Mouse (Mus musculus): Measurements from ENCODE around the gene Eif3l. TPM values are rescaled to one million over a fixed set of nuclear protein-coding genes. Genes with fewer than 3 reads are reported as not detected.

Eif3l gene
- polyA plus RNA-seq, 1 experiment from 2014 or later = 235 TPM

GRCm38 (mm10) chr15:79037913-79038328 is 37.1 kb upstream of the Eif3l start:
- Histone ChIP-seq H3K4me2 (replicated peaks) (peak overlapping the region; percentile 23; the same call in 1 of the 2 replicates), H3K4me3 (no peak overlapping the region), H3K36me3 (peaks cover 27% of the 10 kb centered on the region), H3K4me1 (peaks cover 23% of the 10 kb centered on the region), H3K9me3 (no peaks in the 10 kb centered on the region), H3K27me3 (peaks cover 31% of the 10 kb centered on the region), H3K9ac (no peak overlapping the region), H3K27ac (no peak overlapping the region)
- no peak for ATAC-seq (ENCODE audit: insufficient number of reproducible peaks, insufficient read depth, low FRiP score, low TSS enrichment)
- WGBS = 14% methylated on average over 14 of the region's 14 CpGs

- H3K9ac ChIP-seq = no peak overlapping the region
Measured at GRCm38 (mm10) chr15:79038331-79038730, 36.6 kb upstream of the Eif3l start.

GRCm38 (mm10) chr15:79038853-79039252 is 36.1 kb upstream of the Eif3l start:
- Histone ChIP-seq H3K36me3 (peaks cover 27% of the 10 kb centered on the region), H3K4me3 (no peak overlapping the region), H3K4me1 (peaks cover 26% of the 10 kb centered on the region), H3K9me3 (no peaks in the 10 kb centered on the region), H3K9ac (no peak overlapping the region), H3K27me3 (peaks cover 41% of the 10 kb centered on the region), H3K4me2 (replicated peaks) (no peak overlapping the region), H3K27ac (no peak overlapping the region)
- no peak for ATAC-seq (ENCODE audit: insufficient number of reproducible peaks, insufficient read depth, low FRiP score, low TSS enrichment)
- 21% methylated on average over 7 of the region's 7 CpGs for WGBS

More at GRCm38 (mm10) chr15:79038331-79038730, 36.6 kb upstream of the Eif3l start:
- peaks cover 35% of the 10 kb centered on the region for H3K27me3 ChIP-seq
- no peaks in the 10 kb centered on the region for H3K9me3 ChIP-seq
- no peak overlapping the region for H3K4me3 ChIP-seq
- no peak for ATAC-seq (ENCODE audit: insufficient number of reproducible peaks, insufficient read depth, low FRiP score, low TSS enrichment)
- peaks cover 26% of the 10 kb centered on the region for H3K4me1 ChIP-seq
- WGBS = 66% methylated on average over 10 of the region's 10 CpGs
- no peak overlapping the region for H3K4me2 ChIP-seq (replicated peaks)
- peaks cover 27% of the 10 kb centered on the region for H3K36me3 ChIP-seq
- no peak overlapping the region for H3K27ac ChIP-seq

GRCm38 (mm10) chr15:79040501-79041416 is 34.2 kb upstream of the Eif3l start:
- Histone ChIP-seq H3K36me3 (peaks cover 15% of the 10 kb centered on the region), H3K4me1 (peaks cover 26% of the 10 kb centered on the region), H3K4me2 (replicated peaks) (peak overlapping the region; percentile 50), H3K4me3 (peak overlapping the region; percentile 20), H3K27ac (no peak overlapping the region), H3K9me3 (no peaks in the 10 kb centered on the region), H3K27me3 (peaks cover 51% of the 10 kb centered on the region), H3K9ac (peak overlapping the region; percentile 31; the same call in 1 of the 2 replicates)
- no peak for ATAC-seq (ENCODE audit: insufficient number of reproducible peaks, insufficient read depth, low FRiP score, low TSS enrichment)
- WGBS = 22% methylated on average over 24 of the region's 24 CpGs

- H3K36me3 ChIP-seq = peaks cover 7% of the 10 kb centered on the region; the same call in 1 of the 2 replicates
- no peak within 1 kb of the TSS for H3K27ac ChIP-seq
- H3K27me3 ChIP-seq = peaks cover 51% of the 10 kb centered on the region
- 78% methylated on average over 6 of the region's 6 CpGs for WGBS
- H3K9me3 ChIP-seq = no peaks in the 10 kb centered on the region
- H3K4me2 ChIP-seq (replicated peaks) = peak within 1 kb of the TSS; percentile 99
- H3K4me3 ChIP-seq = peak within 1 kb of the TSS; percentile 61
- ATAC-seq (ENCODE audit: insufficient number of reproducible peaks, insufficient read depth, low FRiP score, low TSS enrichment) = no peak
- peak within 1 kb of the TSS; percentile 60 for H3K9ac ChIP-seq
- peaks cover 26% of the 10 kb centered on the region for H3K4me1 ChIP-seq
Measured at GRCm38 (mm10) chr15:79041585-79041984, 33.4 kb upstream of the Eif3l start, which contains the start of gene Galr3. Galr3 (plus strand) TSS chr15:79041885.

DNA sequence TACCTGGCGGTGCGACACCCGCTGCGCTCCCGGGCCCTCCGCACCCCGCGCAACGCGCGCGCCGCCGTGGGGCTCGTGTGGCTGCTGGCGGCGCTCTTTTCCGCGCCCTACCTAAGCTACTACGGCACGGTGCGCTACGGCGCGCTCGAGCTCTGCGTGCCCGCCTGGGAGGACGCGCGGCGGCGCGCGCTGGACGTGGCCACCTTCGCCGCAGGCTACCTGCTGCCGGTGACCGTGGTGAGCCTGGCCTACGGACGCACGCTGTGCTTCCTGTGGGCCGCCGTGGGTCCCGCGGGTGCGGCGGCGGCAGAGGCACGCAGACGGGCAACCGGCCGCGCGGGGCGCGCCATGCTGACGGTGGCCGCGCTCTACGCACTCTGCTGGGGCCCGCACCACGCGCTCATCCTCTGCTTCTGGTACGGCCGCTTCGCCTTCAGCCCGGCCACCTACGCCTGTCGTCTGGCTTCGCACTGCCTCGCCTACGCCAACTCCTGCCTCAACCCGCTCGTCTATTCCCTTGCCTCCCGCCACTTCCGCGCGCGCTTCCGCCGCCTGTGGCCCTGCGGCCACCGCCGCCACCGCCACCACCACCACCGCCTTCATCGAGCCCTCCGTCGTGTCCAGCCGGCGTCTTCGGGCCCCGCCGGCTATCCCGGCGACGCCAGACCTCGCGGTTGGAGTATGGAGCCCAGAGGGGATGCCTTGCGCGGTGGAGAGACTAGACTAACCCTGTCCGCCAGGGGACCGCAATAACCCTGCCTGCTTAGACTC is 32.1 kb upstream of the Eif3l start:
- Histone ChIP-seq H3K4me1 (peaks cover 22% of the 10 kb centered on the region), H3K36me3 (no peaks in the 10 kb centered on the region), H3K4me3 (peak overlapping the region; percentile 61), H3K27me3 (peaks cover 51% of the 10 kb centered on the region), H3K27ac (no peak overlapping the region), H3K4me2 (replicated peaks) (peak overlapping the region; percentile 99), H3K9ac (peak overlapping the region; percentile 60), H3K9me3 (no peaks in the 10 kb centered on the region)
- ATAC-seq (ENCODE audit: insufficient number of reproducible peaks, insufficient read depth, low FRiP score, low TSS enrichment) = 0 out of 2 replicates have a peak, but pooled peaks have one; percentile 24
- under 1% methylated on average over 103 of the region's 105 CpGs for WGBS

DNA sequence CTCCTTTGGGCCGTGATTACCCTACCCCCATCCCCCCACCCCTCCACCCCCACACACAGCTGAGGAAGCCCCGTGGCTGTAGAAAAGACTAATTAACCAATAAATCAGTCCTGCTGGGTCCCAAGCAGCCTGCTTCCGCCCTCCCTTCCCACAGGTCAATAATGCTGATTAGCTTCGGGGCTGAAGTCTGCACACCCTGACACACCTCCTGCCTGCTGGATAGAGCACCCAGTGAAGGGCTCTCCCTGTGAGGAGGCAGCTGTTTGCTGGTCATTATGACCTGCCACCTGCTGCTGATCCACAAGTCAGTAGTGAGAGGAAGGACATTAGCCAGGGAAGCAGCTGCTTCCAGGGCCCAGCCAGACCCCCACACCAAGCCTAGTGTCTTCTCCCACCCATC is 30.1 kb upstream of the Eif3l start:
- Histone ChIP-seq H3K27me3 (peaks cover 46% of the 10 kb centered on the region), H3K9me3 (no peaks in the 10 kb centered on the region), H3K4me2 (replicated peaks) (no peak overlapping the region), H3K36me3 (no peaks in the 10 kb centered on the region), H3K4me3 (no peak overlapping the region), H3K27ac (no peak overlapping the region), H3K9ac (no peak overlapping the region), H3K4me1 (peaks cover 21% of the 10 kb centered on the region)
- ATAC-seq (ENCODE audit: insufficient number of reproducible peaks, insufficient read depth, low FRiP score, low TSS enrichment) = no peak
- WGBS = 14% methylated on average over 4 of the region's 4 CpGs

DNA sequence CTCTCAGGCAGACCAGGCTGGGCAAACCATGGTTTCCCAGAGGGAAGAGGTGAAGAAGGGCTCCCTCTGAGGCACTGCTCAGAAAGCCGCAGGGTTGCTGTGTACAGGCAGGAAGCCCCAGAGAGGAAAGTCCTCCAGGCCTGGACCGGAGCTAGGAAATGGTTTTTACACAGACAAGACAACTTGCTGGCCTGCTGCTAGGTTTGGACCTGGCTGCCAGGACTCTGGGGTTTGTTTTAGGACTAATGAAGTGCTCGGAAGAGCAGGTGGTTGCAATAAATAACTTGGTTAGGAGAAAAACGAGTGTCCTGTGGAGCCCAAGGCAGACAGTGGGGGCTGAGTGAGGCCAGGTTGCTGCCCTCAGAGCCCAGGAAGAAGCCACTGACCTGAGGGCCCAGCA is 26.8 kb upstream of the Eif3l start:
- ATAC-seq (ENCODE audit: insufficient number of reproducible peaks, insufficient read depth, low FRiP score, low TSS enrichment) = no peak
- H3K9me3 ChIP-seq = no peaks in the 10 kb centered on the region
- 65% methylated on average over 4 of the region's 4 CpGs for WGBS
- no peaks in the 10 kb centered on the region for H3K4me1 ChIP-seq
- no peak overlapping the region for H3K4me3 ChIP-seq
- H3K9ac ChIP-seq = no peak overlapping the region
- H3K27me3 ChIP-seq = peaks cover 17% of the 10 kb centered on the region
- no peak overlapping the region for H3K27ac ChIP-seq
- H3K4me2 ChIP-seq (replicated peaks) = no peak overlapping the region
- H3K36me3 ChIP-seq = peaks cover 9% of the 10 kb centered on the region

DNA sequence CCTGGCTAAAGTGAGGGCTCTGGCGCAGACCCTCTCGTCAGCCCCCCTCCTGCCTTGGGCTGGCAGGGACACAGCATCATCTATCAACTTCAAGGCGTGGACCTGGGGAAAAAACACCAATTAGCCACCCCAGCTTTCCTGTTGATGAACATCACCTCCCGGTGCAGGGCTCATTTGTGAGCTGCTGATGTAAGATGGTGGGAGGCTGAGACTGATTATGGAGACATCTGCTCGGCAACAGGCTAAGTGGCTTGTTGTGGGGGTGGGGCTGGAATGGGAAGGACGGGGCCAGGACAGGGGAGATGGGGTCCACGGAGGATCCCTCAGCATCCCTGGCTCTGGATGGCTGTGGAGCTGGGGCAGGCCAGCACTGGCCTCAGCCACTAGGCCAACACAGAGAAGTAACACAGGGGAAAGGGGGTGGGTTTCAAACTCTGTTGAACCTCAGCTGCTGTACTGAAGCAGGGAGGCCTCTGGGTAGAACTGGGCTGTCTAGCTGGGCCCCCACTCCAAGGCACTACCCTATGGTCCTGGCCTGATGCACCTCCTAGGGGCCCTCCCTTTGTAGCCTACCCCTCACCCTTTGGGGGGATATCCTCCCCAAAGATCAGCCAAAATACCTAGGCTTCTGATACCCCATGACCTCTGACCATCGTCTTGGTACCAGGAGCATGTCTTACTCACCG is 24.7 kb upstream of the Eif3l start:
- Histone ChIP-seq H3K36me3 (peaks cover 30% of the 10 kb centered on the region), H3K4me3 (no peak overlapping the region), H3K9me3 (no peaks in the 10 kb centered on the region), H3K27ac (no peak overlapping the region), H3K4me1 (no peaks in the 10 kb centered on the region), H3K9ac (no peak overlapping the region), H3K27me3 (no peaks in the 10 kb centered on the region; the same call in 1 of the 2 replicates), H3K4me2 (replicated peaks) (no peak overlapping the region)
- ATAC-seq (ENCODE audit: insufficient number of reproducible peaks, insufficient read depth, low FRiP score, low TSS enrichment) = peak; percentile 30; the same call in 1 of the 2 replicates
- WGBS = 68% methylated on average over 9 of the region's 9 CpGs

DNA sequence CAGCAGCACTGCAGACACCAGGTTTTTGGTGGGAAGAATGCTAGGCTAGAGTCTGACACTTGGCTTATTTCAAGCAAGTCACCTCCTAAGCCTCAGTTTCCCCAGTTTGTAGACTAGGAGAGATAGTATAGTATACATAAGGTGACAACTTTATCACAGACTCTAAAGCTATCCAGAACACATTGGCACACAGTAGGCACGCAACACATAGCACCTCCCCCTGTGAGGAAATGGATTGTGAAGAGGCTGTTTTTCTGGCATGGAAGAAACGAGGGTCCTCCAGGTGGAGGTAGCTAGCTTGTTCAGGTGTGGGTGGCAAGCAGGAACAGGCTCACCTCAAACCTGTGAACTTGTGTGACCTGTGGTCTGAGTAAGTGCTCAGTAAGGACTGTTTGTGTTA is 24.0 kb upstream of the Eif3l start:
- Histone ChIP-seq H3K36me3 (peaks cover 37% of the 10 kb centered on the region), H3K27ac (peak overlapping the region; percentile 31; the same call in 1 of the 2 replicates), H3K9me3 (no peaks in the 10 kb centered on the region), H3K4me3 (no peak overlapping the region), H3K27me3 (no peaks in the 10 kb centered on the region), H3K4me1 (no peaks in the 10 kb centered on the region), H3K9ac (no peak overlapping the region), H3K4me2 (replicated peaks) (no peak overlapping the region)
- 82% methylated on average over 2 of the region's 2 CpGs for WGBS
- no peak for ATAC-seq (ENCODE audit: insufficient number of reproducible peaks, insufficient read depth, low FRiP score, low TSS enrichment)
